Mouse (Mus musculus) left cerebral cortex, postnatal 4 days (tissue): ENCODE results near the gene Rnf128. TPM values are rescaled to one million over a fixed set of nuclear protein-coding genes. Genes with fewer than 3 reads are reported as not detected.
A peak's percentile ranks its signal among the peaks of the same experiment; 100 is the strongest.
"Not testable (repeated sequence)": the region's sequence is repeated elsewhere in the genome, so short reads cannot be mapped to it uniquely, and the experiment has no call there.

ENCODE experiments used
- DNase-seq: peaks from one replicate; pipeline ENCODE4 v3.0.0-alpha.2; 2022
- intact Hi-C: fragments of 180-260 bp; cut with DNase I; formaldehyde crosslinking; loops from one replicate; pipeline ENCODE4 v1.15.1; 2025
- total RNA-seq, 2 experiments: library from RNA; stranded (reverse); gene quantifications; 2 replicates each; pipeline ENCODE4 v1.2.3; 2021

Rnf128 gene
- total RNA-seq: 1 to 10 TPM; 4.3 to 5.4 TPM

- intact Hi-C loops: no loop called here
- DNase-seq: no peak
Observed at GRCm38 (mm10) chrX:139562925-139563461, at the start of gene Rnf128. Gene Rnf128 (plus strand): TSS chrX:139563316.

- intact Hi-C loops: no loop called here
- DNase-seq: no peak
Observed at GRCm38 (mm10) chrX:139516156-139516555, 47.0 kb upstream of the Rnf128 start.

DNA sequence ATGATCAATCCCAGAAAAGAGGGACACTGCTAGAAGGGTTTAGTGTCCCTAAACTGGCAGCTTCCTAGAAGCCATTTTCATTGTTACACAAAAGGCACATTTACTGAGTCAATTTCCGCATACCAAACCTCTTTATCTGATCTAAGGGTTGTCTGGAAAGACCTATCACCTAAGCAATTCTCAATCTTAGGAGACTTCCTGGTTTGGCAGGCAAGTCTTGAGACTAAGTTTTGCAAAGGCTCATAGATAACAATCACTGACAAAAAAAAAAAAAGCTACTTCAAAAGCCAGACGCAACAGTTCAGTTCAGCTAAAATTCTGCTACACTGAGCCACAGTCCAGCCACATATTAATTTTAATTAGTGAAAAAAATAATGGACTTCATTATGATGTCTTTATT lies 43.9 kb upstream of the Rnf128 start:
- intact Hi-C loops: no loop called here
- no peak for DNase-seq

DNA sequence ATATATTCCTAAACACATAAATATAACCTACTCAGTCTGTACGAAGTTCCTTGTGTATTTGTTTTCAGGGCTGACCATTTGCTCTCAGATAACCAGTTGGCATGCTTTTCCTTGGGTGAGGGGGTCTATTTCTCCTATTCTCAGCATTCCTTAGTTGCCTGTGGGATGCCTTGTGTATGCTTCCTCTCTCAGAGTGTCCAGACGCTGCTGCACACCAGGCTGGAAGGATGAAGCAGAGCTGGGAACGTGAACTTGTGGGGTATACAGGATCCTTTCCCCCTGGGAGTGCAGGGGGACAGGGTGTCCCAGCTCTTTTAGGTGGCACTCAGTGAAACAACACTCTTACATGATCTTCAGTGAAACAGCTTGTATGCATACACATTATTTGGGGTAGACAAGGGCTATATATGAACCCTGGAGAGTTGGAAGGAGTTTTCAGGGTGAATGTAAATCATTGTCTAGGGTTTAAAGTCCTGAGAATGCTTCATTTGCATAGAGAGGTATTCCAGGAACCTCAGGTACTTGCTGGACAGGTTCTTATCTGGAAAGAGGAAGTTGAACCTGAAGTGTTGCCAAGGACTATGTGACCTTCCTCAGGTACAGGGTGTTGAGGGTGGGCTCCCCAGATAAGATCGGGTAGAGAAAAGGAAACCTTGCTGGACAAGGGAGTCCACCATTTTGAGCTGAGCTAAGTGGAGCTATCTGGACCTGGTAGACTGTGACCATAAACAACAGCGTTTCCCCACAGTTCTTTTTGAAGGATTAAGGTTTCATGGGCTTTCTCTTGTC lies 38.6 kb upstream of the Rnf128 start:
- no peak for DNase-seq
- intact Hi-C loops: no loop called here

GRCm38 (mm10) chrX:139525724-139526123 lies 37.4 kb upstream of the Rnf128 start:
- DNase-seq: no peak
- intact Hi-C loops: no loop called here

DNA sequence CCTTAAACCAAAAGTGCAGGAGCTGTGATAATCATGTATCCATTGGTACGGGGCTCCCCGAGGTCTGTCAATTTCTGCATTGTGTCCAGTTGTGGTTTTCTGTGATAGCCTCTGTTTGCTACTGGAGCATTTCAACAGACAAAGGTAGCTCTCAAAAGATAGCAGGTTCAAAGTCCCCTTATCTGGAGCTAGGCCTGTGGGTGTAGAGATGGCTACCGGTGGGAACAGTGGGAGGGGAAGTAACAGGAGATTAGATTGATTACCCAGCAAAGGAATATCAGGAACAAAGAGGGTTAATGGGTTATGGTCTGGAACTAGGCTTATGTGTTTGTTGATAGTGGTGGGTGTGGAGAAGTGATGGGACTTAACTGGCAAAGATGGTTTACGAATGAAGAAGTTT lies 36.1 kb upstream of the Rnf128 start:
- intact Hi-C loops: no loop called here

DNA sequence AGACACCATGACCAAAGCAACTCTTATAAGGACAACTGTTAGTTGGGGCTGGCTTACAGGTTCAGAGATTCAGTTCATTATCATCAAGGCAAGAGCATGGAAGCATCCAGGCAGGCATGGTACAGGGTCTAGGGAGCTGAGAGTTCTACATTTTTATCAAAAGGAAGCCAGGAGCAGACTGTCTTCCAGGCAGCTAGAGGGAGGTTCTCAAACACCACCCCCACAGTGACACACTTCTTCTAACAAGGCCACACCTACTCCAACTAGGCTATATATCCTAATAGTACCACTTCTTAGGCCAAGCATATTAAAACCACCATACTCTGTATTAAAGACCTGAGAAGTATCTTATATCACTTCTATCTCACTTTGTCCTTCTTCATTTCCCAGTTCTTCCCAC lies 33.4 kb upstream of the Rnf128 start:
- intact Hi-C loops: no loop called here

More for the DNA sequence above, 36.1 kb upstream of the Rnf128 start:
- DNase-seq: no peak

DNA sequence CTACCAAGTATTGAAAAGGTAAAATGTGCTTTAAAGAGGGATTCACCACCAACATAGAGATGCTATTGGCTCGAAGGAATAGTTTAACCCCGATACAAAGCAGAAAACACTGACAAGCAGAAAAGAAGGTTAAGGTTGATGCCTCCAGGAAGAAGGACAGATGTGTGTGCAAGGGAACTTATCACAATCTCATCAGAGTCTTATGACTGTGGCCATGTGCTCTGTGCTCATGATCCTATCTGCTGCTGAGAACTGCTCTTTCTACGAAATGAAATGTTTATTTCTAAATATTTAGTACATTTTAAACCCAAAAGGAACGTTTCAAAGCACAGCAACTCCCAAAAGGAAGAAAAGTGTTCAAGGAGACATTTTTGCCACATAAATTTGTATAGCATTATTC lies 30.8 kb upstream of the Rnf128 start:
- intact Hi-C loops: no loop called here
- no peak for DNase-seq

More for the DNA sequence above, 33.4 kb upstream of the Rnf128 start:
- DNase-seq: no peak

DNA sequence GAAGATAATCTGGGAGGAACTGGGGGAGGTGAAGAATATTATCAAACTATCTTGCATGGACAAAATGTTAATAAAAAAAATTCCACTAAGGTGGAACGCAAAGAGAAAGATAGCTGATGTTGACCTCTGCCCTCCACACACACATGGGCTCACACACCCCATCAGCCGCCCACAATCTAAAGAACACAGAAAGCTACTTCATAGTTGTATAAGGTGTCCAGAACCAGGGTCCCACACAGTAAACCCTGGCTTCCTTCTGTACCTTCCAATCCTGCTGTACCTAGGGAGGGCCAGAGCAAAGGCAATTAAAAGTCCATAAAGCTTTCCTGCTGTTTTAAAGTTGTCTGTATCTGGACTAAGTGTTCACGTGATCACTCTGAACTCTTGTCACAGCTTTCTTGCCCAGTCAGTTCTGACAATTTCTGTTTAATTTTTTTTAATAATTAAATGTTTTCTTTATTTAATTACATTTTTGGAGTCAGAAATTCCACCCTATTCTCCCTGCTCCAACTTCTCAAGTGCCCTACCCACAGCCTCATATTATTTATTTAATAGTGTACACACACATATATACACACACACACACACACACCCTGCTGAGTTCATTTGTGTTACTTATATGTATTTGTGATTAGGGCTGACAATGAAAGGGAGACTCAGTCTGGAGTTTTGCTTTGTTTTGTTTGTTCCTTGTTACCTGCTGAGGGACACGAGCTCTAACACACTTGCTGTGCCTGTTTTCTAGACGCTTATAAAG lies 25.3 kb upstream of the Rnf128 start:
- no peak for DNase-seq
- intact Hi-C loops: no loop called here

DNA sequence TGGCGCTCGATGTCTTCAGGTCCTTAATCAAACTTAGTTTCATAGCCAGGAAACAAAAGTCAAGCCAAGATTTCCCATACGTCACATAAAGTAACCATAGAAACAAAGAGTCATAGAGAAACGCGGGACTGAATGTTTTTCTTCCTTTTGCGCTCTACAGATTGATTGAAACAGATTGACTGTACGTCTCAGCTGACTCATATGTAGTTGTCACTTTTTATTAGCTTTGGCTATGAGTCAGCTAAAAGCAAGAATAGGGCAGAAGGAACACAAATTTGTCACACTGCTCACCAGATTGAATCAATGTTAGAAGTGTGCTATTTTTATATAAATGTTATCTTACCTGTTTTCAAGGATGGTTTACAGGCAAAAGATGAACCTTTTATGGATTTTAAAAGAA lies 19.4 kb upstream of the Rnf128 start:
- no peak for DNase-seq
- intact Hi-C loops: no loop called here

GRCm38 (mm10) chrX:139550456-139550855 lies 12.7 kb upstream of the Rnf128 start:
- intact Hi-C loops: no loop called here
- no peak for DNase-seq

GRCm38 (mm10) chrX:139552090-139552489 lies 11.0 kb upstream of the Rnf128 start:
- intact Hi-C loops: no loop called here
- no peak for DNase-seq

DNA sequence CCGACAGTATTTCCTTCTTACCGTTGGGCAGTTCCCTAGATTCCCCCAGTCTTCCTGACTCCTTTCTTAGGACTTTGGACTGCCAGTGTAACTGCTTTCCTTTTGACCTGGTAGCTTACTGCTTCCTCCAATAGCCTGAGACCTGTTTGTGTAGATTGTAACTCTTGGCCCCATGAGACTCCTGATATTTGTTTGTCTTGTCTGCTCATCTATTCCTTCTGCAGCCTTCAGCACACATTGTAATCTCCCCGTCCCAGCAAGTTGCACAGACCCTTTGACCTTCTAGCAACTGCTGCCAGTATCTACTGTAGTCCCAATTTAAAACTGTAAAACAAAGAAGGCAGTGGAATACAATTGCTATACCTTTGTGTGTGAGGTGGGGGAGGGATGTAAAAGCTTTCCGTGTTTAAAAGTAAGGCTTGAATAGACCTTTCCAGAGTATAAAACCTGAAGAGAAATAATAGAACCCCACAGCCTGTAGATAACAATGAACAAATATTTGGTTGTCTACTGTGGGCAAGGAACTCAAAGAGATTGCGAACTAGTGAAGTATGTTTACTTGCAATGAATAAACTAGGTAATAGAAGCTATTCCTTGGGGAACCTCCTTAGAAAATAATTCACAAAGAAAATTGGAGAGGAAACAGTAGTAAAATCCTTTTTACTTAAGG lies 726 bp upstream of the Rnf128 start:
- intact Hi-C loops: no loop called here
- DNase-seq: no peak

GRCm38 (mm10) chrX:139570054-139570453 lies 6.9 kb downstream of the Rnf128 start:
- intact Hi-C loops: no loop called here
- no peak for DNase-seq

- intact Hi-C loops: no loop called here
- no peak for DNase-seq
Observed at GRCm38 (mm10) chrX:139578649-139579278, 15.6 kb downstream of the Rnf128 start.

DNA sequence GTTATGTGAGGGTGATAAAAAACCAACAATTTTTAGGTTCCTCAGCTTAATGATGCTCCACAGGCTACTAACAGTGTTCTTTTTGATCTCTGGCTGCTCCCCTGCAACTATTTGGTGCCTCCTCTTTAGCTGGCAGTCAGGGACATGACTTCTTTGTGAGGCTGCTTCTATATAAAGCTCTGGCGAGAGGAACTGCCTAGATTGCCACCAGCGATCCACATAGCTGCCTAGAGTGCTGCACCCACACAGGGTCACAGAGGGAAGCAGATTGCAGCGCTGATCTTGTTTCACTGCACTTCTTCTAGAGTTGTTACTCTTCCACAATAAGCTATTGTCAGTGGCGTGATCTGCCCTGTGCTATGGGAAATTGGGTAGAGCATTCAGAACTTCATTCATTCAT lies 20.5 kb downstream of the Rnf128 start:
- intact Hi-C loops: no loop called here
- no peak for DNase-seq

DNA sequence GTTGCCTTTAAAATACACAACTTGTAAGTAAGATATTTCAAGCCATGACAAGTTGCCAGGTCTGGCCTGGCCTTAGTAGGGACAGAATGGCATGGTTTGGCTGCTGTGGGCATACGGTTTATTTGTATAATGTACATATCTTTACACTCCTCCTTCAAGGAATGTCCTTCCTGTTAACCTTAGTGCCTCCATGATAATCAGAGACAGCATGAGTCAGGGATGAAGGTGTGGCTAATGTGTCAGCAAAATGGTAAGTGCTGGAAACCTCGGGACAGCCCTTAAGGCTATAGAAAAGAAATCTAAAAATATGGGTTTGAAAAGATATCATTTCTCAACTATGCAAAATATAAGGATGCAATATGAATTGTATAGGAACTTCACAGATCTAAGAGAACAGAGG lies 23.6 kb downstream of the Rnf128 start:
- intact Hi-C loops, DNase-seq: not testable (repeated sequence)

DNA sequence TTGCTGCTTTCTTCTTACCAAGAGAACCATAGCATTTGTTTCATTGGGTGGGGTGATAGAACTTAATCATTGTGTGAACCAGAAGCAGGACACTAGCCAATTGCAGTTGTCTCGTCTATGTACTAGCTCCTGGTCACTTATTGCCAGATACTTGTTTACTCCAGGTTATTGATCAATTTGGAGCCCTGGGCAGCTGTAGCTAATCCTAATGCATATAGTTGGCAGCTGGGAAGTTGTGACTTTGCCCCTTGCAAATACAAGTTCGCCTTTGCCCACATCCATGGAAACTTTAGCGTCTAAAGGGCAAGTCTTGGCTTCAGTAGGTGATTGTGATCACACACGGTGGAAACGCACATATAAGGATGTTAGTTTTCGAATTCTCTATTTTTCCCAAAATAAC lies 33.3 kb downstream of the Rnf128 start:
- intact Hi-C loops: no loop called here

GRCm38 (mm10) chrX:139610033-139610764 lies 47.1 kb downstream of the Rnf128 start:
- intact Hi-C loops: no loop called here

More for the DNA sequence above, 33.3 kb downstream of the Rnf128 start:
- DNase-seq: no peak

GRCm38 (mm10) chrX:139610765-139611300 lies 47.7 kb downstream of the Rnf128 start:
- intact Hi-C loops: no loop called here
- no peak for DNase-seq

More at GRCm38 (mm10) chrX:139610033-139610764, 47.1 kb downstream of the Rnf128 start:
- peak; percentile 83 for DNase-seq
